Comparison of ENCODE assay signal across 10 mouse cellular contexts in genomic region chr10:126956692-126957358, GRCm38 (mm10). TPM values are rescaled to one million over a fixed set of nuclear protein-coding genes. Genes with fewer than 3 reads are reported as not detected.
DNase-seq lines count a peak whose midpoint lies in the region; ATAC-seq and TF ChIP-seq lines count a peak whose summit lies in the region.
"Had no signal": no experiment of that assay in that cellular context is flagged by ENCODE, and none has a peak within 500 bp of the region (broad histone marks: within the 10 kb centered on the region; RNA-seq: fewer than 3 reads in every experiment).

No protein-coding gene starts in this region.

- H3K4me2 ChIP-seq in embryonic facial prominence, embryonic 15.5 days (replicated peaks), result peak overlapping the region; percentile 37
- H3K4me2 ChIP-seq in limb, embryonic 13.5 days (replicated peaks), result peak overlapping the region; percentile 52

- peak overlapping the region; percentile 42 for H3K4me3 ChIP-seq in heart, embryonic 10.5 days
- peak overlapping the region; percentile 54 for H3K4me3 ChIP-seq in E14TG2a.4 (replicated peaks; ENCODE audit: low read length)
- H3K4me3 ChIP-seq in embryonic facial prominence, embryonic 15.5 days (replicated peaks), result no peak overlapping the region
- H3K4me3 ChIP-seq in limb, embryonic 13.5 days, result peak overlapping the region; percentile 12; the same call in 1 of the 2 replicates

- no peak for DNase-seq in heart, embryonic 10.5 days (ENCODE audit: low spot score)
- no peak for DNase-seq in heart, postnatal 14 days
- DNase-seq in spleen, postnatal 36 days (ENCODE audit: low spot score in 2 of 2), result no peak
- DNase-seq in adrenal gland, adult 8-10 months, result no peak
- no peak for DNase-seq in ovary, postnatal 36 days (ENCODE audit: low spot score)

- peak overlapping the region; percentile 88 for H3K27ac ChIP-seq in heart, embryonic 10.5 days
- peak overlapping the region; percentile 88 for H3K27ac ChIP-seq in embryonic facial prominence, embryonic 15.5 days (replicated peaks)
- H3K27ac ChIP-seq in limb, embryonic 13.5 days, result peak overlapping the region; percentile 81

- H3K36me3 ChIP-seq in heart, embryonic 10.5 days, result no peaks in the 10 kb centered on the region
- no peaks in the 10 kb centered on the region for H3K36me3 ChIP-seq in E14TG2a.4 (ENCODE audit: insufficient read depth, low read length)
- H3K36me3 ChIP-seq in embryonic facial prominence, embryonic 15.5 days, result no peaks in the 10 kb centered on the region
- H3K36me3 ChIP-seq in limb, embryonic 13.5 days, result no peaks in the 10 kb centered on the region

- no peak for TF ChIP-seq CTCF in E14TG2a.4 (conservative IDR thresholded peaks at IDR 0.05; ENCODE audit: low read length)

- WGBS in heart, embryonic 10.5 days, result 12% methylated on average over 15 of the region's 15 CpGs
- 10% methylated on average over 15 of the region's 15 CpGs for WGBS in embryonic facial prominence, embryonic 15.5 days
- 10% methylated on average over 15 of the region's 15 CpGs for WGBS in limb, embryonic 13.5 days

- H3K4me1 ChIP-seq in heart, embryonic 10.5 days, result peaks cover 33% of the 10 kb centered on the region
- H3K4me1 ChIP-seq in E14TG2a.4 (replicated peaks; ENCODE audit: low read depth, low read length), result peaks cover 57% of the 10 kb centered on the region
- H3K4me1 ChIP-seq in embryonic facial prominence, embryonic 15.5 days, result peaks cover 36% of the 10 kb centered on the region
- H3K4me1 ChIP-seq in limb, embryonic 13.5 days, result peaks cover 37% of the 10 kb centered on the region

- no peak; the same call in 1 of the 2 replicates for ATAC-seq in embryonic facial prominence, embryonic 15.5 days (ENCODE audit: insufficient number of reproducible peaks, low FRiP score, low TSS enrichment, low read depth)
- ATAC-seq in limb, embryonic 13.5 days (ENCODE audit: low FRiP score, low read depth), result no peak

- H3K9me3 ChIP-seq in heart, embryonic 10.5 days, result no peaks in the 10 kb centered on the region
- H3K9me3 ChIP-seq in E14TG2a.4 (ENCODE audit: low read length), result no peaks in the 10 kb centered on the region
- no peaks in the 10 kb centered on the region for H3K9me3 ChIP-seq in embryonic facial prominence, embryonic 15.5 days (replicated peaks)
- H3K9me3 ChIP-seq in limb, embryonic 13.5 days, result no peaks in the 10 kb centered on the region

- intact Hi-C loops in heart, postnatal 14 days (cut with DNase I), result no loop called here

- 0 out of 2 replicates have a peak, but pooled peaks cover 3% of the 10 kb centered on the region for H3K27me3 ChIP-seq in heart, embryonic 10.5 days (ENCODE audit: insufficient read depth, poor library complexity, severe bottlenecking)
- H3K27me3 ChIP-seq in E14TG2a.4 (ENCODE audit: insufficient read depth, low read length), result peaks cover 27% of the 10 kb centered on the region
- no peaks in the 10 kb centered on the region for H3K27me3 ChIP-seq in embryonic facial prominence, embryonic 15.5 days
- no peaks in the 10 kb centered on the region for H3K27me3 ChIP-seq in limb, embryonic 13.5 days

- no peak overlapping the region for H3K9ac ChIP-seq in embryonic facial prominence, embryonic 15.5 days
- H3K9ac ChIP-seq in limb, embryonic 13.5 days, result peak overlapping the region; percentile 48

RNA-seq across cellular contexts. Expression of gene Ctdsp2, which starts 21.7 kb away (rescaled TPM):
- polyA plus RNA-seq in heart, embryonic 10.5 days (2016; fragmentation: Nextera tagmentation; extraction: Ambion mirVana), result 37.8 and 46.2 TPM in 2 replicates
- 100 to 1,000 TPM; 104 to 122 TPM for total RNA-seq in heart, postnatal 14 days (2021)
- polyA plus RNA-seq in embryonic facial prominence, embryonic 15.5 days (2015; fragmentation: Nextera tagmentation; extraction: Ambion mirVana), result 92.5 and 93.9 TPM in 2 replicates
- polyA plus RNA-seq in limb, embryonic 13.5 days (2015; fragmentation: Nextera tagmentation; extraction: Ambion mirVana), result 78.2 and 78.9 TPM in 2 replicates
- 100 to 1,000 TPM; 140 to 170 (median 157) TPM for total RNA-seq in adrenal gland, adult 8-10 months (2022)

RNA-seq across cellular contexts. Expression of gene Avil, which starts 43.7 kb away (rescaled TPM):
- 0.07 TPM in 1 of 2 replicates, not detected in the other for polyA plus RNA-seq in heart, embryonic 10.5 days (2016; fragmentation: Nextera tagmentation; extraction: Ambion mirVana)
- under 1 TPM; 0.19 to 0.56 TPM for total RNA-seq in heart, postnatal 14 days (2021)
- polyA plus RNA-seq in embryonic facial prominence, embryonic 15.5 days (2015; fragmentation: Nextera tagmentation; extraction: Ambion mirVana), result 1.6 and 1.8 TPM in 2 replicates
- 0.32 and 0.56 TPM in 2 replicates for polyA plus RNA-seq in limb, embryonic 13.5 days (2015; fragmentation: Nextera tagmentation; extraction: Ambion mirVana)
- 1 to 10 TPM; 1.6 to 2.4 (median 2.0) TPM for total RNA-seq in adrenal gland, adult 8-10 months (2022)
- total RNA-seq: common myeloid progenitor, adult 5-6 weeks had no signal
- polyA plus RNA-seq: liver, embryonic 16.5 days had no signal

RNA-seq across cellular contexts. Expression of gene Atp23, which starts 55.7 kb away (rescaled TPM):
- polyA plus RNA-seq in heart, embryonic 10.5 days (2016; fragmentation: Nextera tagmentation; extraction: Ambion mirVana), result 10.8 and 15.4 TPM in 2 replicates
- total RNA-seq in heart, postnatal 14 days (2021), result 1 to 10 TPM; 3.8 to 3.9 TPM
- polyA plus RNA-seq in embryonic facial prominence, embryonic 15.5 days (2015; fragmentation: Nextera tagmentation; extraction: Ambion mirVana), result 16.0 and 16.5 TPM in 2 replicates
- polyA plus RNA-seq in limb, embryonic 13.5 days (2015; fragmentation: Nextera tagmentation; extraction: Ambion mirVana), result 18.9 and 20.5 TPM in 2 replicates
- total RNA-seq in adrenal gland, adult 8-10 months (2022), result 1 to 10 TPM; 7.6 to 8.8 (median 8.5) TPM
